Mouse (Mus musculus) lung, adult 2 months (tissue): Measurements from ENCODE around the gene Gm9945.

ENCODE experiments used
- CTCF ChIP-seq: fragments of 200-500 bp; IDR thresholded peaks from 2 replicates; pipeline ENCODE4 v1.5.1; 2011; ENCODE audit warnings: mild to moderate bottlenecking, low read length, control low read depth; ENCODE audit not compliant: insufficient read depth
- POLR2A ChIP-seq: fragments of 200-500 bp; IDR thresholded peaks from 2 replicates; pipeline ENCODE4 v1.6.1; 2011; ENCODE audit warnings: low read depth, mild to moderate bottlenecking, control low read depth, low read length, borderline replicate concordance; ENCODE audit errors: extremely low read depth

- TF ChIP-seq CTCF (no peak), POLR2A (no peak)
Observed at GRCm38 (mm10) chr11:53508591-53508990, 28.6 kb downstream of the Gm9945 start.
